Mouse (Mus musculus): ENCODE results near the gene Fbxw9.

GRCm38 (mm10) chr8:85091526-85092090 is 31.8 kb downstream of the Fbxw9 start:
- TF ChIP-seq EP300 (IDR thresholded peaks at IDR 0.05; ENCODE audit: insufficient read depth, low read depth, low read length) (no peak), CTCF (IDR thresholded peaks at IDR 0.05; ENCODE audit: low read depth, low read length) (no peak)
